Mouse (Mus musculus) neutrophil, adult 59 days (primary cell): Measurements from ENCODE around the gene Eef1akmt4. TPM values are rescaled to one million over a fixed set of nuclear protein-coding genes. Genes with fewer than 3 reads are reported as not detected.

Source experiments
- total RNA-seq, 2 experiments: library from RNA; stranded (reverse); gene quantifications; 1 replicate in 1 of 2; 2 replicates in 1 of 2; pipeline ENCODE4 v1.2.4; 2023

The Eef1akmt4 gene
- total RNA-seq: 1 to 10 TPM; 2.8 to 2.9 TPM

DNA sequence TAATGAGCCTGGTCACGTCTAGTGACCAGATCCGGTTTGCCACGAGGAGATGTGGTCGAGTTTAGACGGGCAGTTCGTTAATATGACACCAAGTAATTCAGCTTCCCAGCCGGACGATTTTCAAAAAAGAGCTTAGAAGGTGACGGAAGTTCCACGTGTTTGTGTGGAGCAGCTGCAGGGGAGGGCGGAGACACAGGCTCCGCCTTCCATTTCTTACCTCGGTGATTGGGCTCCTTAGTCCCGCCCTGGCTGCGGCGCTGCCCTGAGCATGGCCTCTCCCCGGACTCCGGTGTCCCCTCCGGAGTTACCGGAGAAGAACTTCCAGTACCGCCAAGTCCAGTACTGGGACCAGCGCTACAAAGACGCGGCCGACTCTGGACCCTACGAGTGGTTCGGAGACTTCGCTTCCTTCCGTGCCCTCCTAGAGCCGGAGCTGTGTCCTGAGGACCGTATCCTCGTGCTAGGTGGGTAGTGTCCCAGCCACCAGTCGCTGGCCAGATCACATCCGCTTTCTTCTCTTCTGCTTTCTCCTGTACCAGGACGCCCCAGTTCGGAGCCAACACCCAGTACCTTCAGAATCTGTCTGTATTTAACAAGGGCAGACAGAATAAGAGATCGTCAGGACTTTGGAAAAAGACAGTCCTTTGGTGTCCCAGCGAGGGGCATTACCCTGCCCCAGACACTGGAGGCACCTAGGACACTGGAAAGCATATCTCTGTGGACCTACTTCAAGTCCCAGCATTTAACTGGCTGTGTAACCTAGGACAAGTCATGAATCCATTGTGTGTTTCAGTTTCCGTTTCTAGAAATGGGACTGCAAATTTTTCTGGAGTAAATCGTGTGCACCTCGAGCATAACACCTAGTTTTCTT is at the start of gene Eef1akmt4, which contains the start of the genes Gm49333 and Alg3:
Eef1akmt4 (plus strand) TSS at position 237 of the 871 bp plus-strand sequence.
Gm49333 (plus strand) TSS at position 254 of the 871 bp plus-strand sequence.
Alg3 (minus strand) TSS at position 379 of the 871 bp plus-strand sequence.

GRCm38 (mm10) chr16:20589366-20589938 is 21.9 kb upstream of the Eef1akmt4 start, which contains the start of gene Vwa5b2:
Gene Vwa5b2 (plus strand): TSS chr16:20589471.

GRCm38 (mm10) chr16:20621191-20621990 is 10.0 kb downstream of the Eef1akmt4 start, which contains the start of gene Camk2n2:
Gene Camk2n2 (minus strand): TSS chr16:20621287.

GRCm38 (mm10) chr16:20629731-20630634 is 18.6 kb downstream of the Eef1akmt4 start, which contains the start of gene Ece2:
Gene Ece2 (plus strand): TSS chr16:20629828.

DNA sequence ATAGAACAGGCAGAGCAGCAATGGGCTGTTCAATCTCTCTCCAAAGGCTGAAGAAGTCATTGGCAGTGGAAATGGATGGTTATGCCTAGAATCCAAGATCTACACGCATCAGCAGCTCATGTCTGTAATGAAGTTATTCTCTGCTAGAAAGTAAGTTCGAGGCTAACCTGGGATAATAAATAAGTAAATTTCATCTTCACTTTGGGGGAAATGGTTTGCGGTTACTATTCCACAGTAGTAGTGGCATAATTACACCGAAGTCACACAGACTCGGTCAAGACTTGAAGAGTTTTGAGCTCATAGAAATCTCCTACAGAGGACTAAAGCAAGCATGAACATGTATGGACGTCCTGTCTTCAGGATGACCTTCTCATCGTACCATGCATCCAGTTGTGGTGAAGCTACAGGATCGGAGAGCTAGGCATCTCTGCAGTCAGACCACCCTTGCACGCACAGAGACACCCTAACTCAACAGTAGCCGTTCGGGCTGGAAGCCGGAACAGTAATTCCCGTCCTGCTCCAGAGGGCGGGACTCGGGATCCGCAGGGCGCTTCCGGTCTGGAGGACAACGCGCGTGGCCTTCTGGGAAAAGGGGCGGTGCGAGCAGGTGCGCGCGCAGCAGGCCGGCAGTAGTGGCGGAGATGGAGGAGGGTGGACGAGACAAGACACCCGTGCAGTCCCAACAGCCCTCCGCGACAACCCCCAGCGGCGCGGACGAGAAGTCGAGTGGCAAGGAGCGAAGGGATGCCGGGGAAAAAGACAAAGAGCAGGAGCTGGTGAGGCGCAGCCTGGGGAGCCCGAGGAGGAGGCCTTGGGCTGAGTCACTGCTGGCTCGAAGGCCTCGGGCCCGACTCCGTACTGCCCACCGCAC is 39.9 kb downstream of the Eef1akmt4 start, which contains the start of gene Psmd2:
Psmd2 (plus strand) TSS at position 577 of the 871 bp plus-strand sequence.

DNA sequence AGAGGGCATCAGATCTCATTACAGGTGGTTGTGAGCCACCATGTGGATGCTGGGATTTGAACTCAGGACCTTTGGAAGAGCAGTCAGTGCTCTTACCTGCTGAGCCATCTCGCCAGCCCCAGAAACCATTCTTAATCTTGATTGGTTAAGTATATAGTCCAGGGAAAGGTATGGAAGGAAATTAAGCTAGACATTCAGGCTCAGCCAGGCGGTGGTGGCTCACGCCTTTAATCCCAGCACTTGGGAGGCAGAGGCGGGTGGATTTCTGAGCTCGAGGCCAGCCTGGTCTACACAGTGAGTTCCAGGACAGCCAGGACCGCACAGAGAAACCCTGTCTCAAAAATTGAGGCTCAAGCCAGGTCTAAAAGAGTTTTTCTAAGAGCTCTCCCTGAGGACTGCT is 56.6 kb downstream of the Eef1akmt4 start, which contains the start of gene Eif4g1:
Eif4g1 (plus strand) TSS at position 301 of the 400 bp plus-strand sequence.

Other genes with a start within 250 kb of the Eef1akmt4 start
- gene Abcc5, start 185.2 kb upstream of the Eef1akmt4 start, total RNA-seq: 10 to 100 TPM; 77.4 to 94.6 TPM
- gene Eif2b5, start 112.8 kb upstream of the Eef1akmt4 start, total RNA-seq: 10 to 100 TPM; 18.3 to 27.1 TPM
- gene Dvl3, start 94.6 kb upstream of the Eef1akmt4 start, total RNA-seq: 10 to 100 TPM; 26.6 to 29.9 TPM
- 100 to 1,000 TPM; 193 to 201 TPM for gene Ap2m1, start 76.1 kb upstream of the Eef1akmt4 start, total RNA-seq
- 10 to 100 TPM; 41.3 to 50.8 TPM for gene Abcf3, start 63.0 kb upstream of the Eef1akmt4 start, total RNA-seq
- under 1 TPM in 1 of 2 experiments, not detected in 1; 0.22 TPM for gene Vwa5b2, start 22.1 kb upstream of the Eef1akmt4 start, total RNA-seq
- not detected for gene Gm49333, start within 50 bp of the Eef1akmt4 start, total RNA-seq
- gene Alg3, start 142 bp downstream of the Eef1akmt4 start, total RNA-seq: 1 to 10 TPM; 4.9 to 5.4 TPM
- gene Camk2n2, start 9.7 kb downstream of the Eef1akmt4 start, total RNA-seq: under 1 TPM; 0.64 to 0.68 TPM
- gene Ece2, start 18.2 kb downstream of the Eef1akmt4 start, total RNA-seq: not detected
- gene Psmd2, start 40.1 kb downstream of the Eef1akmt4 start, total RNA-seq: 100 to 1,000 TPM in 1 of 2 experiments, 10 to 100 TPM in 1; 94.0 to 105 TPM
- gene Eif4g1, start 56.7 kb downstream of the Eef1akmt4 start, total RNA-seq: 100 to 1,000 TPM; 159 to 168 TPM
- 1 to 10 TPM; 1.0 to 1.2 TPM for gene Fam131a, start 81.6 kb downstream of the Eef1akmt4 start, total RNA-seq
- gene Polr2h, start 106.1 kb downstream of the Eef1akmt4 start, total RNA-seq: 1 to 10 TPM; 9.0 to 9.9 TPM
- 1 to 10 TPM; 1.5 to 3.5 TPM for gene Clcn2, start 106.2 kb downstream of the Eef1akmt4 start, total RNA-seq
- not detected for gene Chrd, start 121.5 kb downstream of the Eef1akmt4 start, total RNA-seq
- not detected for gene Thpo, start 122.9 kb downstream of the Eef1akmt4 start, total RNA-seq